Mouse (Mus musculus) kidney, embryonic 16.5 days (tissue): ENCODE measurements at regions not wholly inside any gene's neighbourhood (a gene's known extent, or its start where the extent isn't known, plus 50 kb on each side); places are given as distances from the start of the nearest gene placed in this dataset.
A peak's percentile ranks its signal among the peaks of the same experiment; 100 is the strongest.

Experiments used
- ATAC-seq: fragments of 200-750 bp; cut with Nextera tagmentation; 2 replicates; pipeline ENCODE4 v1.8.0; 2017; ENCODE audit warnings: moderate TSS enrichment; ENCODE audit not compliant: low FRiP score, low TSS enrichment
- H3K27ac ChIP-seq: fragments of 300-500 bp; sonication (generic); 2 replicates; pipeline ENCODE4 v1.5.1; 2014; ENCODE audit warnings: low read length
- H3K27me3 ChIP-seq: fragments of 300-500 bp; sonication (generic); 2 replicates; pipeline ENCODE4 v1.6.1; 2014; ENCODE audit warnings: low read length, control low read depth, mixed read lengths; ENCODE audit not compliant: insufficient read depth
- H3K36me3 ChIP-seq: fragments of 300-500 bp; sonication (generic); 2 replicates; pipeline ENCODE4 v1.6.1; 2014; ENCODE audit warnings: low read length, control low read depth, mixed read lengths; ENCODE audit not compliant: insufficient read depth
- H3K4me1 ChIP-seq: fragments of 300-500 bp; sonication (generic); 2 replicates; pipeline ENCODE4 v1.6.1; 2014; ENCODE audit warnings: low read length, control low read depth, mixed read lengths; ENCODE audit not compliant: insufficient read depth
- H3K4me2 ChIP-seq: fragments of 300-500 bp; sonication (generic); replicated peaks from 2 replicates; pipeline ENCODE4 v1.6.1; 2014; ENCODE audit warnings: low read depth, low read length
- H3K4me3 ChIP-seq: fragments of 300-500 bp; sonication (generic); 2 replicates; pipeline ENCODE4 v1.5.1; 2014; ENCODE audit warnings: mild to moderate bottlenecking, low read length
- H3K9ac ChIP-seq: fragments of 300-500 bp; sonication (generic); replicated peaks from 2 replicates; pipeline ENCODE4 v1.6.1; 2014; ENCODE audit warnings: low read length
- H3K9me3 ChIP-seq: fragments of 300-500 bp; sonication (generic); 2 replicates; pipeline ENCODE4 v1.6.1; 2016; ENCODE audit warnings: low read length, control low read depth
- WGBS: fragments of 180-500 bp; shearing (Covaris S2); extraction: QIAGEN DNeasy Blood & Tissue Kit; methylation state at CpG from one replicate; pipeline ENCODE4 v1.1.7; 2014; 5-methylcytosine and 5-hydroxymethylcytosine counted together

GRCm38 (mm10) chr5:132923365-132923764 lies 380.2 kb upstream of the Auts2 start:
- Histone ChIP-seq H3K36me3 (no peaks in the 10 kb centered on the region), H3K27ac (no peak overlapping the region), H3K9ac (no peak overlapping the region), H3K27me3 (no peaks in the 10 kb centered on the region), H3K4me1 (peaks cover 11% of the 10 kb centered on the region), H3K4me2 (no peak overlapping the region), H3K9me3 (peaks cover 8% of the 10 kb centered on the region; the same call in 1 of the 2 replicates), H3K4me3 (no peak overlapping the region)
- peak; percentile 94 for ATAC-seq
- WGBS: 4% methylated on average over 4 of the region's 4 CpGs

DNA sequence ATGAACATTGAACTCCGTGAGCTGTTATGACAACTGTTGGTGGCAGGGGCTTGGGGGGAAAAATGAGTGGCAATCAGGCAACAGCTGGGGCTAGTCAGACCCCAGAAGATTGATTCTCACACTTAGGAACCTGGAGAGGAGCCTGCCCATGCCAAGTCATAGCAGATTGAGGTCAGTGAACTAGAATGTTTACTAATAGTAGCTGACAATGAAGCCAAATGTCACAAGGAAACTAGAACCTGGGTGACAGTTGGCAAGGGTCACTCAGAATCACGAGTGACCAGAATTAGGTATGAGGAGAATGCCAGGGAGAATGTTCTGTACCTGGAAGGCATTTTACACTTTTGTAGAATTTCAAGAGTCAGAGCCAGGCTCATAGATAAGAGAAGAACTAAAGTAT lies 365.9 kb upstream of the Auts2 start:
- Histone ChIP-seq H3K27me3 (no peaks in the 10 kb centered on the region), H3K9ac (no peak overlapping the region), H3K4me1 (no peaks in the 10 kb centered on the region), H3K4me3 (no peak overlapping the region), H3K36me3 (no peaks in the 10 kb centered on the region), H3K27ac (no peak overlapping the region), H3K9me3 (no peaks in the 10 kb centered on the region), H3K4me2 (no peak overlapping the region)
- ATAC-seq: no peak
- WGBS: 79% methylated on average over 2 of the region's 2 CpGs

DNA sequence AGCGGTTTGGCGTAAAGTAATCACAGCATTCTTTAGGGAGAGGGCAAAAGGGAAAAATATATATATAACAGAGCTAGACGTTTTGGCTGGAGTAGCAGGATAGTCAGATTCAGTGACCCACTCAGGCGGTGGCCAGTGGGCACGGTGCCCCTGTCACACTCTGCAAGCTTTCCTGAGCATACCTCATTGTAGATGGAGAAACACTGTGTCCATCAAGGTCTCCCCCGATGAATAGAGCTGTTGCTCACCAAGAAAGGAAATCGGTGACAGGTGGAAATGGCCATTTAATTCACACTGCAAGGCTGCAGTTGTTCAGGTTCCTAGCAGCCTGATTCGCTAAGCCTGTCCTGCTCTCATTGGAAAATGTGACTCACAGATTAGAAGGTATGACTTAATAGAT lies 365.1 kb upstream of the Auts2 start:
- H3K36me3 ChIP-seq: no peaks in the 10 kb centered on the region
- WGBS: 77% methylated on average over 8 of the region's 8 CpGs
- H3K27ac ChIP-seq: no peak overlapping the region
- H3K27me3 ChIP-seq: no peaks in the 10 kb centered on the region
- H3K4me1 ChIP-seq: no peaks in the 10 kb centered on the region
- H3K9ac ChIP-seq: no peak overlapping the region
- no peak for ATAC-seq
- no peaks in the 10 kb centered on the region for H3K9me3 ChIP-seq
- no peak overlapping the region for H3K4me2 ChIP-seq
- no peak overlapping the region for H3K4me3 ChIP-seq

DNA sequence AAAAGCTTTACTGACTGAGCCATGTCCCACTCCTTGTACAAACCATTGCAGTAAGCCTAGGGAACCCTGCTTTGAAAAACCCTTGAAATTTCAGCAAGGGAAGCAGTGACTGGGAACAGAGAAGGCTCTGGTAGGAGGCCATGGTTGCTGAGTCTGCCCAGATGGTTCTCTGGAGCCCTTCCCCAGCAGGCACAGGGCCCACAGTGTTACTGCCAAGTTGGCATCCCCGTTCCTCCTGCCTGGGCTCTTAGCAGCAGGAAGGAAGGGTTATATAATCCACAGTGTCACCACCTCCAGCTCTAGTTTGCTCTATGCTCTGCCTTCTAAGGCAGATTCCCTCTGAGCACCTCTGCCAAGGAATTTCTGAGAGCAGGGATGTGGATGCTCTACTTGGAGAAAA lies 349.4 kb upstream of the Auts2 start:
- no peak overlapping the region for H3K9ac ChIP-seq
- H3K4me2 ChIP-seq: no peak overlapping the region
- no peak overlapping the region for H3K27ac ChIP-seq
- H3K4me1 ChIP-seq: no peaks in the 10 kb centered on the region
- H3K36me3 ChIP-seq: no peaks in the 10 kb centered on the region
- no peak for ATAC-seq
- H3K27me3 ChIP-seq: no peaks in the 10 kb centered on the region
- no peak overlapping the region for H3K4me3 ChIP-seq
- H3K9me3 ChIP-seq: 0 out of 2 replicates have a peak, but pooled peaks cover under 1% of the 10 kb centered on the region
- 76% methylated on average over 1 of the region's 1 CpGs for WGBS

DNA sequence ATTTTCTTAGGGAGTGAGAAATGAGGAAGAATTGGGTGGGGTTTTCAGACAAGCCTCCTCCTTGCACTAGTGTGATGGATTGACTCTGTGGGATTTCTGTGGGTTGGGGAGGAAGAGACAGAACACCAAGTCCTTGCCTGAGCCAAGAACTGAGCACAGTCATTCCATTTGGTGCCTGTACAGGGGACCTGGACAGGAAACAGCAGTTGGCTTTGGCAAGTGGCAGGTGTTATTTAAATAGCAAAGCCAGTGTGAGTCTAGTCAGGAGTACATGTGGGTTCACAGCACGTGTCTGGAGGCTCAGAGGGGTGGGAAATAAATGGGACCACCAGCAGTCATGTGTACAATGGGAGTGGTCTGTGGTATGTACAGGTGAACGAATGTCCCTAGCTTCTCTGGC lies 341.0 kb upstream of the Auts2 start:
- no peaks in the 10 kb centered on the region for H3K4me1 ChIP-seq

GRCm38 (mm10) chr5:132882291-132882690 lies 339.1 kb upstream of the Auts2 start:
- no peak for ATAC-seq
- Histone ChIP-seq H3K9ac (no peak overlapping the region), H3K36me3 (no peaks in the 10 kb centered on the region), H3K9me3 (0 out of 2 replicates have a peak, but pooled peaks cover under 1% of the 10 kb centered on the region), H3K4me2 (no peak overlapping the region), H3K27me3 (no peaks in the 10 kb centered on the region), H3K4me1 (no peaks in the 10 kb centered on the region), H3K27ac (no peak overlapping the region), H3K4me3 (no peak overlapping the region)
- WGBS: 70% methylated on average over 3 of the region's 3 CpGs

More for the DNA sequence above, 341.0 kb upstream of the Auts2 start:
- no peak overlapping the region for H3K9ac ChIP-seq
- whole genome bisulfite sequencing: 67% methylated on average over 2 of the region's 2 CpGs
- H3K36me3 ChIP-seq: no peaks in the 10 kb centered on the region
- H3K4me2 ChIP-seq: no peak overlapping the region
- no peak overlapping the region for H3K4me3 ChIP-seq
- no peak for ATAC-seq
- H3K27ac ChIP-seq: no peak overlapping the region
- no peaks in the 10 kb centered on the region for H3K27me3 ChIP-seq
- H3K9me3 ChIP-seq: 0 out of 2 replicates have a peak, but pooled peaks cover 5% of the 10 kb centered on the region

GRCm38 (mm10) chr5:132881170-132881569 lies 338.0 kb upstream of the Auts2 start:
- no peak overlapping the region for H3K27ac ChIP-seq
- WGBS: 88% methylated on average over 3 of the region's 3 CpGs
- no peaks in the 10 kb centered on the region for H3K36me3 ChIP-seq
- H3K27me3 ChIP-seq: no peaks in the 10 kb centered on the region
- H3K9me3 ChIP-seq: no peaks in the 10 kb centered on the region
- no peak overlapping the region for H3K9ac ChIP-seq
- ATAC-seq: no peak
- H3K4me2 ChIP-seq: no peak overlapping the region
- no peak overlapping the region for H3K4me3 ChIP-seq
- H3K4me1 ChIP-seq: no peaks in the 10 kb centered on the region

GRCm38 (mm10) chr5:132876336-132876840 lies 333.2 kb upstream of the Auts2 start:
- Histone ChIP-seq H3K36me3 (no peaks in the 10 kb centered on the region), H3K4me3 (no peak overlapping the region), H3K9ac (no peak overlapping the region), H3K4me2 (no peak overlapping the region), H3K9me3 (no peaks in the 10 kb centered on the region), H3K27ac (no peak overlapping the region), H3K4me1 (no peaks in the 10 kb centered on the region), H3K27me3 (no peaks in the 10 kb centered on the region)
- no peak for ATAC-seq
- whole genome bisulfite sequencing: 30% methylated on average over 6 of the region's 6 CpGs

GRCm38 (mm10) chr5:132858846-132859510 lies 315.8 kb upstream of the Auts2 start:
- no peak overlapping the region for H3K4me2 ChIP-seq
- no peaks in the 10 kb centered on the region for H3K36me3 ChIP-seq
- no peaks in the 10 kb centered on the region for H3K9me3 ChIP-seq
- no peak overlapping the region for H3K9ac ChIP-seq
- no peak overlapping the region for H3K4me3 ChIP-seq
- ATAC-seq: no peak
- H3K27me3 ChIP-seq: no peaks in the 10 kb centered on the region
- 84% methylated on average over 5 of the region's 5 CpGs for WGBS
- H3K4me1 ChIP-seq: no peaks in the 10 kb centered on the region
- H3K27ac ChIP-seq: no peak overlapping the region

DNA sequence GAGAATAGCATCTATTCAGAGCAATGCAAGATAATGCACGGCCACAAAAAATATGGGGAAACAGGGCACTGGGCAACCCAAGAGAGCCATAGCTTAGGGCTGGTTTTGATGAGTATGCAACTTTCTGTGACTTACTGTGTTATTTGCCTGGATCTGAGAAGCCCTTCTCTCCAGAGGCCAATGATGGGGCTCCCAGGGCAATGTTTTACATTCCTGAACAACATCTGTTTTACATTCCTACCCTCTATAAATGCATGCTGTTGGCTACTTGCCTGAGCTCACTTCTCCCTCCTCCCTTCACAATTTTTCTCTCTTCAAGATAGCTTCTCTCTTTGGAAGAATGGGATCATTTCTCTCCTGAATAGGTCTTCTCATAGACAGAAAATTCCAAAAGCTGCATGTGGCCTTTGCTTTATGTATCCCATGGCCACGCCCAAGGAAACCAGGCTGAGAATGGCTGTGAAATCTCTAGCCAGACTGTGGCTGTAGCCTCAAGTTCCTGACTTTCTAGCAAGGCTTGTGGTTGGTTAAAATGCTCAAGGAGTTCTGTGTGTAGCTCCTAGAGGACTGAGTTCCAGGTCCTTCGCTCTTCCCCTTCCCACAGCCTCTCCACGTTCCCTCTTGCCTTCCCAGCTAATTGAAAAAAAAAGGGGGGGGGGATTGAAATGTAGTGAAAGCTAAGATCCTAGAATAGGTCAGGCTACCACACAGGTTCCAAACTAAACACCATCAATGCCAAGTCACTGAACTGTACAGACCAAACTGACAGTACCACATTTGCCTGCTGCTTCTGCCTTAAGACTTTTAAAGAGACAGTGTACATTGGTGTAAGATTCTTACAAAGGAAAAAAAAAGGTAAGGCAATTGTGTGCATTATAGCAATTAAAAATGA lies 312.7 kb upstream of the Auts2 start:
- no peak overlapping the region for H3K4me2 ChIP-seq
- H3K27ac ChIP-seq: no peak overlapping the region
- no peak overlapping the region for H3K4me3 ChIP-seq
- no peaks in the 10 kb centered on the region for H3K36me3 ChIP-seq
- WGBS: 52% methylated on average over 4 of the region's 4 CpGs
- H3K27me3 ChIP-seq: no peaks in the 10 kb centered on the region
- no peaks in the 10 kb centered on the region for H3K4me1 ChIP-seq
- no peaks in the 10 kb centered on the region for H3K9me3 ChIP-seq
- no peak overlapping the region for H3K9ac ChIP-seq
- ATAC-seq: no peak
